Mouse (Mus musculus) naive thymus-derived CD4-positive, alpha-beta T cell, adult 2 months (primary cell): Measurements from ENCODE around the gene Rab3ip.

Experiments used
- DNase-seq: peaks from one replicate; pipeline ENCODE4 v3.0.0-alpha.2; 2011; ENCODE audit warnings: low read depth

The Rab3ip gene

GRCm38 (mm10) chr10:116950009-116950769 is at the start of gene Rab3ip:
Gene Rab3ip (minus strand): TSS chr10:116950769.
- DNase-seq = peak; percentile 92

- no peak for DNase-seq
Measured at GRCm38 (mm10) chr10:116998716-116999455, 48.3 kb upstream of the Rab3ip start.

GRCm38 (mm10) chr10:116996236-116996600 is 45.6 kb upstream of the Rab3ip start:
- no peak for DNase-seq

- no peak for DNase-seq
Measured at GRCm38 (mm10) chr10:116995584-116996235, 45.1 kb upstream of the Rab3ip start.

- DNase-seq = no peak
Measured at GRCm38 (mm10) chr10:116995162-116995561, 44.6 kb upstream of the Rab3ip start.

GRCm38 (mm10) chr10:116993971-116994370 is 43.4 kb upstream of the Rab3ip start:
- DNase-seq = no peak

GRCm38 (mm10) chr10:116986264-116987082 is 35.9 kb upstream of the Rab3ip start, which contains the start of gene Best3:
Gene Best3 (plus strand): TSS chr10:116986314.
- no peak for DNase-seq

GRCm38 (mm10) chr10:116984836-116985235 is 34.3 kb upstream of the Rab3ip start:
- no peak for DNase-seq

GRCm38 (mm10) chr10:116982526-116982925 is 32.0 kb upstream of the Rab3ip start:
- no peak for DNase-seq

GRCm38 (mm10) chr10:116980888-116981287 is 30.3 kb upstream of the Rab3ip start:
- DNase-seq = peak; percentile 50

GRCm38 (mm10) chr10:116980273-116980672 is 29.7 kb upstream of the Rab3ip start:
- DNase-seq = no peak

- DNase-seq = no peak
Measured at GRCm38 (mm10) chr10:116978841-116979240, 28.3 kb upstream of the Rab3ip start.

GRCm38 (mm10) chr10:116977858-116978257 is 27.3 kb upstream of the Rab3ip start:
- no peak for DNase-seq

GRCm38 (mm10) chr10:116977455-116977854 is 26.9 kb upstream of the Rab3ip start:
- DNase-seq = no peak

GRCm38 (mm10) chr10:116972509-116972908 is 21.9 kb upstream of the Rab3ip start, which contains the start of gene Gm10271:
Gene Gm10271 (minus strand): TSS chr10:116972609.
- no peak for DNase-seq

GRCm38 (mm10) chr10:116968741-116969140 is 18.2 kb upstream of the Rab3ip start:
- DNase-seq = no peak

GRCm38 (mm10) chr10:116966065-116966464 is 15.5 kb upstream of the Rab3ip start:
- DNase-seq = no peak

GRCm38 (mm10) chr10:116965297-116965696 is 14.7 kb upstream of the Rab3ip start:
- no peak for DNase-seq

GRCm38 (mm10) chr10:116964571-116964970 is 14.0 kb upstream of the Rab3ip start:
- no peak for DNase-seq

GRCm38 (mm10) chr10:116964084-116964483 is 13.5 kb upstream of the Rab3ip start:
- DNase-seq = no peak

- no peak for DNase-seq
Measured at GRCm38 (mm10) chr10:116962803-116963202, 12.2 kb upstream of the Rab3ip start.

GRCm38 (mm10) chr10:116962152-116962551 is 11.6 kb upstream of the Rab3ip start:
- DNase-seq = no peak
